In the genomic region with DNA sequence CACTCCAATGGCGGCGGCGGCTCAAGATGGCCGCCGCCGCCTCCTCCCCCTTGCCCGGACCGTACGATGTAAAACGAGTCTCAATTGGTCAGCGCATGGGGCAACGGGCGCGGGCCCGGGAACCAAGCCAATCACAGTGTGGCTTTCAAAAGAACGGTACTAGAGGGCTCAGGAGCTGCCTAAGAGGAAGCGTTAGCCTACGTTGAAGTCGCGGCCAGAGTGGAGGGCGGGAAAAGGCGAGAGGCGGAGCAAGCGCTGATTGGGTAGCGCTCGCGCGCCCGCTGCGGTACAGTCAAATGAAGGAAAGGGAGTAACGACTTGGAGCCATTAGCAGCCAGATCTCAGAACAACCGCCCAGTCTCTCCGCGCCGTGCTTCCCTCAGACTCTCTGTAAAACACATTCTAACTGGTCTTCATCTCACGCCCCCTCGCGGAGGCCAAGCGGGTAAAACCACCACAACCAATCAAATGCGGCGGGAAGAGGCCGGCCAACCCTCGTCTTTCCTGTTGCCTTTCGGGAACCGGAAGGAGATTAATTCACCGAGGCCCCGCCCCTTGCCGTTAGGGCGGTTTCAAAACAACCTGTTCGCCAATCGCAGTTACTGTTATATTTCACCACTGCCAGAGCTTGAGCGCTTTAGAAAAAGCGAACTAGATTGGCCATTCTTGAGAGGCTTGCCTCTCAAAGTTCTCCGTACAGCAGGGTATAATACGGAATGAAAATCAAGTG, we compare ENCODE assay signal across 1 mouse cellular context.
TF ChIP-seq lines count a peak whose summit lies in the region.

TSS of gene Hnrnpul1 (minus strand) at position 20 of the 730 bp plus-strand sequence.

TF ChIP-seq in MEL, 35 proteins besides CTCF, POLR2A, EP300 and RAD21 (continued from another document):
- TF ChIP-seq MEF2A (IDR thresholded peaks at IDR 0.05; ENCODE audit: extremely low read depth, insufficient replicate concordance, low read depth, low read length, poor library complexity, severe bottlenecking) (no peak), ZNF384 (IDR thresholded peaks at IDR 0.05; ENCODE audit: low read depth, low read length) (peak; percentile 66; the same call in 1 of the 2 replicates), USF1 (IDR thresholded peaks at IDR 0.05; ENCODE audit: low read depth, low read length) (0 out of 2 replicates have a peak, but pooled peaks have one; percentile 7), ZKSCAN1 (IDR thresholded peaks at IDR 0.05; ENCODE audit: low read depth, low read length) (no peak), ZC3H11A (IDR thresholded peaks at IDR 0.05; ENCODE audit: low read depth, low read length) (no peak), SIN3A (IDR thresholded peaks at IDR 0.05; ENCODE audit: low read length) (no peak; the same call in 1 of the 2 replicates), POLR2AphosphoS2 (IDR thresholded peaks at IDR 0.05; ENCODE audit: low read length) (no peak; the same call in 1 of the 2 replicates), TCF12 (IDR thresholded peaks at IDR 0.05; ENCODE audit: low read depth, low read length) (peak; percentile 41; the same call in 1 of the 2 replicates), ELF1 (IDR thresholded peaks at IDR 0.05; ENCODE audit: low read depth, low read length) (peak; percentile 79; the same call in 1 of the 2 replicates), TBP (IDR thresholded peaks at IDR 0.05; ENCODE audit: low read depth, low read length) (peak; percentile 87), UBTF (IDR thresholded peaks at IDR 0.05; ENCODE audit: borderline replicate concordance, insufficient read depth, low read depth, low read length) (no peak), GATA1 (IDR thresholded peaks at IDR 0.05; ENCODE audit: low read depth, low read length) (no peak), MYB (IDR thresholded peaks at IDR 0.05; ENCODE audit: low read depth, low read length) (peak; percentile 83), RCOR1 (IDR thresholded peaks at IDR 0.05; ENCODE audit: low read depth, low read length) (no peak), E2F4 (IDR thresholded peaks at IDR 0.05; ENCODE audit: borderline replicate concordance, low read depth, low read length) (peak; percentile 97)
TF ChIP-seq in MEL: peak in this region for 15.
